Mouse (Mus musculus) heart, adult 2 months (tissue): ENCODE data around the gene Oxtr. TPM values are rescaled to one million over a fixed set of nuclear protein-coding genes. Genes with fewer than 3 reads are reported as not detected.

ENCODE experiments used
- DNase-seq, 2 experiments: peaks; one replicate each; pipeline ENCODE4 v3.0.0; 2021
- H3K27ac ChIP-seq: fragments of 200-600 bp; 2 replicates; pipeline ENCODE4 v1.8.1; 2022
- H3K27me3 ChIP-seq: fragments of 200-500 bp; 2 replicates; pipeline ENCODE4 v1.6.1; 2012; ENCODE audit warnings: mild to moderate bottlenecking, low read length, inconsistent platforms, mixed read lengths; ENCODE audit not compliant: control insufficient read depth, insufficient read depth
- H3K36me3 ChIP-seq: fragments of 200-500 bp; 2 replicates; pipeline ENCODE4 v1.6.1; 2012; ENCODE audit warnings: low read length, inconsistent platforms; ENCODE audit not compliant: control insufficient read depth, insufficient read depth
- H3K4me1 ChIP-seq: fragments of 200-500 bp; 2 replicates; pipeline ENCODE4 v1.6.1; 2011; ENCODE audit warnings: low read length; ENCODE audit not compliant: control insufficient read depth, insufficient read depth
- H3K4me3 ChIP-seq: fragments of 200-600 bp; 2 replicates; pipeline ENCODE4 v1.8.1; 2022
- H3K79me2 ChIP-seq: fragments of 200-500 bp; replicated peaks from 2 replicates; pipeline ENCODE4 v1.6.1; 2012; ENCODE audit warnings: mild to moderate bottlenecking, inconsistent platforms, low read length, moderate library complexity, mixed read lengths; ENCODE audit not compliant: control insufficient read depth, insufficient read depth
- H3K9ac ChIP-seq: fragments of 200-500 bp; 2 replicates; pipeline ENCODE4 v1.6.1; 2012; ENCODE audit warnings: low read depth, mild to moderate bottlenecking, control low read depth, inconsistent platforms, low read length, mixed read lengths
- CTCF ChIP-seq: fragments of 200-600 bp; IDR thresholded peaks from 2 replicates; pipeline ENCODE4 v1.8.1; 2022; ENCODE audit warnings: antibody characterized with exemption, mild to moderate bottlenecking, moderate library complexity
- EP300 ChIP-seq: fragments of 200-500 bp; IDR thresholded peaks from 2 replicates; pipeline ENCODE4 v1.6.1; 2011; ENCODE audit warnings: low read depth, low read length, control low read depth; ENCODE audit not compliant: insufficient read depth
- POLR2A ChIP-seq: fragments of 200-500 bp; IDR thresholded peaks from 2 replicates; pipeline ENCODE4 v1.6.1; 2011; ENCODE audit warnings: mild to moderate bottlenecking, low read depth, low read length, control low read depth; ENCODE audit not compliant: insufficient read depth
- WGBS: fragments of 180-500 bp; shearing (Covaris S2); methylation state at CpG from one replicate; pipeline ENCODE4 v1.1.7; 2018; 5-methylcytosine and 5-hydroxymethylcytosine counted together
- intact Hi-C: fragments of 180-260 bp; cut with DNase I; formaldehyde crosslinking; loops from one replicate; pipeline ENCODE4 v1.15.1; 2025
- polyA plus RNA-seq: library from polyadenylated mRNA; depleted of rRNA; stranded (reverse); fragments of >200 nt; gene quantifications from 2 replicates; pipeline ENCODE4 v1.2.3, GENCODE M21; 2012
- total RNA-seq, 2 experiments: library from RNA; stranded (reverse); gene quantifications; 2 replicates each; pipeline ENCODE4 v1.2.3; 2021

Gene Oxtr
- total and polyA plus RNA-seq, 3 experiments: 0.10 to 0.21 (median 0.18) TPM

DNA sequence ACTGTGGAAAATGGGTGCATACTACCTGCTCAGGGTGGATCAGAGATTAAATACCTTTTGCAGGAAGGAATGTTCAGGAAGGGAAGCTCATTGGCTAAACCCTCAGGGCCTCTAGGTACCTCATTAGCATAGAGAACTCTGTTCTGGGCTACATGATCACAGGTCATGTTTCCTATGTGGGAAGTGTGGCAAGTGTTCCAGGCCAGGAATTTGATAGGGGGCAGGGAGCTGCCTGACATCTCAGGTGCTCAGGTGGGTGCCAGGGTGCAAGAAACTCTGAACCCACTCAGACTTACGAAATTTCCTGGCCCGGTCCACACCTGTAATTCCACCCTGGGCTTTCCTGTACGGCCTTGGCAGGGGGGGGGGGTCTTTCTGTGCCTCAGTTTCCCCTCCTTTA lies 9.0 kb upstream of the Oxtr start:
- intact Hi-C loops: loop anchor here (10.0 kb wide), 1 partner anchor 196 kb away; the partner anchor contains the start of gene Rad18
- no peaks in the 10 kb centered on the region for H3K27me3 ChIP-seq

DNA sequence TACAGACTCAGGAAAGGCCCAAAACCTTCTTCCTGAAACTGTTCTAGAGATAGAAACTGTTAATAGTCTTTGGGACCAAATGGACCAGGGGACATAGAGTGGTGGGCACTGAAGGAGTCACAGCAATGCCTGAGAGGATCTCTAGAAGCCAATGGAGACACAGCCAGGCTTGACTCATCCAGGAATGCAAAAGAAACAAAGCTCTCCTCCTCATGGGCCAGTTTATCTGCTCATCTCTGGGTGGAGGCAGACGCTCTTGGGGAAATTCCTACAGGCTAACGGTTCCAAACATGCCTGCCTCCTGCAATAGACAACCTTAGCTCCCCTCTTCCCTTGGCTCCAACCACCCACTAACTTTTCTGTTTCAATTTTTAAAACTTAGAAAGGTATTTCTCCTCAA lies 7.7 kb upstream of the Oxtr start:
- no peak overlapping the region for H3K9ac ChIP-seq
- no peaks in the 10 kb centered on the region for H3K36me3 ChIP-seq
- no peak for TF ChIP-seq POLR2A
- no peak for TF ChIP-seq EP300
- no peak for TF ChIP-seq CTCF
- 36% methylated on average over 2 of the region's 2 CpGs for WGBS
- DNase-seq: no peak
- no peak overlapping the region for H3K27ac ChIP-seq
- intact Hi-C loops: loop anchor here (10.0 kb wide), 1 partner anchor 197 kb away; the partner anchor contains the start of gene Rad18
- H3K79me2 ChIP-seq: no peaks in the 10 kb centered on the region
- H3K27me3 ChIP-seq: no peaks in the 10 kb centered on the region
- H3K4me1 ChIP-seq: no peaks in the 10 kb centered on the region
- no peak overlapping the region for H3K4me3 ChIP-seq

More for the DNA sequence above, 9.0 kb upstream of the Oxtr start:
- Histone ChIP-seq H3K4me3 (no peak overlapping the region), H3K9ac (no peak overlapping the region), H3K4me1 (no peaks in the 10 kb centered on the region), H3K79me2 (no peaks in the 10 kb centered on the region), H3K27ac (no peak overlapping the region), H3K36me3 (no peaks in the 10 kb centered on the region)
- WGBS: 90% methylated on average over 3 of the region's 3 CpGs
- no peak for DNase-seq
- TF ChIP-seq POLR2A (no peak), EP300 (no peak), CTCF (no peak)

DNA sequence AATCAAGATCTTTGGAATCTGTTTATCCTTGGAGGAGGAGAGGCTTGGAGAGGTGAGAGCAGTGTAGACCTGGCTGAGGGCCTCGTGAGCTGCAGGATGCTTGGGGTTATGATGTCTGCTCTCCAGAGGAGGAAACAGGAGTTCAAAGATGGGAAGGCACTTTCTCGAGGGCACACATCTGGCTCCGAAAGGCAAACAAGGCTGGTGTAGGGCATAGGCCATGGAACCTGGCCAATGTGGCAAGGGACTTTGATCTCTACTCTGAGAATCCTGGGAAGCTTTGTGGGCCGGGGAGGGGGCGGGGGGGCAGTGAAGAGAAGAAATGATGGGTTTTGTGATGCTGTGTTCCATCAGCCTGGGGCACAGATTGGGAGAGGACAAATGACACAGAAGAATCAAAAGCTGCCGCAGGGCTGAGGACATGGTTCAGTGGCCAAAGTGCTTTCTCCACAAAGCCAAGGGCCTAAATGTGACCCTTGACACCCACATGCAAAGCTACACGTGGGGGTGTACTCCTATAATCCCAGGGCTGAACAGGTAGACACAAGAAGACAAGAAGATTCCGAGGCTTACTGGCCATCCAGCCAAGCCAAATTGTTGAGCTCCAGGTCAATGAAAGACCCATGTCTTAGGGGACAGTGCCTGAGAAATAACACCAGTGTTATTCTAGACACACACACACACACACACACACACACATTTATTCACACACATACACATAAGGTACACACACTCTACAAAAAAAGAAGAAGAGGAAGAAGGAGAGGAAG lies 6.7 kb upstream of the Oxtr start:
- no peaks in the 10 kb centered on the region for H3K27me3 ChIP-seq
- no peaks in the 10 kb centered on the region for H3K79me2 ChIP-seq
- no peaks in the 10 kb centered on the region for H3K36me3 ChIP-seq
- no peaks in the 10 kb centered on the region for H3K4me1 ChIP-seq
- 82% methylated on average over 8 of the region's 8 CpGs for WGBS
- TF ChIP-seq EP300 (no peak), POLR2A (no peak), CTCF (no peak)
- DNase-seq: no peak
- H3K9ac ChIP-seq: no peak overlapping the region
- H3K27ac ChIP-seq: no peak overlapping the region
- intact Hi-C loops: loop anchor here (10.0 kb wide), 1 partner anchor 198 kb away; the partner anchor contains the start of gene Rad18
- no peak overlapping the region for H3K4me3 ChIP-seq

DNA sequence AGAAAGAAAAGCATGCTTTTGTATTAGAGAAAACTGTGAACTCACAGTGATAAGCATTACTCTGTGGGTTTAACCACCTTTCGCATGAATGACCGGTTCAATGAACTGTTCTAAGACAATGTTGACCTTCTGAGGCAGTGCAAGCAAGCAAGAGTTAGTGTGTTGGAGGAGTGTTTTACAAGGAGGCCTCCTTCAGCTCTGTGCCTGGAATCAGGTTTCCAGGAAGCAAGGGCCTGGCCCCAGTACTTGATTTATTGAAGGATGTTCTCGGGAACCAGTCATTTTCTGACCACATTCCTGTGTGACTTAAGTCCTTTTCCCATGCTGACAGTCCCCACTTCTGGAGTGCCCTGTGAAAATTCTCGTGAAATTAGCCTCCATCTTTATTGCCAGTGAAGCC lies 5.5 kb upstream of the Oxtr start:
- no peak for DNase-seq
- TF ChIP-seq EP300: no peak
- no peak for TF ChIP-seq POLR2A
- TF ChIP-seq CTCF: no peak
- no peaks in the 10 kb centered on the region for H3K79me2 ChIP-seq
- intact Hi-C loops: loop anchor here (10.0 kb wide), 1 partner anchor 200 kb away; the partner anchor contains the start of gene Rad18
- 0 out of 2 replicates have a peak, but pooled peaks cover 1% of the 10 kb centered on the region for H3K4me1 ChIP-seq
- H3K9ac ChIP-seq: no peak overlapping the region
- H3K27me3 ChIP-seq: no peaks in the 10 kb centered on the region
- WGBS: 69% methylated on average over 4 of the region's 4 CpGs
- no peak overlapping the region for H3K27ac ChIP-seq
- no peak overlapping the region for H3K4me3 ChIP-seq
- H3K36me3 ChIP-seq: no peaks in the 10 kb centered on the region

DNA sequence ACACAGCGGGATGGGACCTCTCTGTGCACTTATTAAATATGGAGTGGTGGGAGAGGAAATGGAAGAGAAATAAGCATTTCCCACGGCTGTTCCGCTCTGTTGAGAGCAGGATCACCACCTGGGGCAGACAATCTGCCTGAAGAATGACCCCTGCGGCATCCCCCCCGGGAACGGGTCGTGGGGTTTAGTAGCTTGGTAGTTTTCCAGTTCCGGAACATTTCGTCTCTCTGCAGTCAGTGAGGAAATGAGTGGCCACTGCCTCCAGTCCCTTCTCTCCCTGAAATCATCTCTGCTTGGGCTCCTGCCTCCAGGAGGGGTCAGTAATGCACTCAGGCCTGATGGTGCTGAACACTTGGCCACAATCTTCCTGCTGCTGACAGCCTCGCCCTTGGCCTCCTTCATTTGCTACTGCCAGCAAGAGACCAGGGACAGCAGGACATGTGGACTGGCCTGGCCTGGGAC lies 4.9 kb upstream of the Oxtr start:
- Histone ChIP-seq H3K36me3 (no peaks in the 10 kb centered on the region), H3K9ac (no peak overlapping the region), H3K4me3 (no peak overlapping the region), H3K27ac (no peak overlapping the region), H3K4me1 (0 out of 2 replicates have a peak, but pooled peaks cover 1% of the 10 kb centered on the region), H3K27me3 (peaks cover 1% of the 10 kb centered on the region), H3K79me2 (no peaks in the 10 kb centered on the region)
- peak; percentile 29 to 31 for DNase-seq
- TF ChIP-seq POLR2A (no peak), EP300 (0 out of 2 replicates have a peak, but pooled peaks have one; percentile 10), CTCF (peak; percentile 54)
- intact Hi-C loops: loop anchor here (5.0 to 10.0 kb wide), 2 partner anchors 200 to 508 kb away; partner anchors contain the start of gene Rad18
- 35% methylated on average over 10 of the region's 10 CpGs for WGBS

DNA sequence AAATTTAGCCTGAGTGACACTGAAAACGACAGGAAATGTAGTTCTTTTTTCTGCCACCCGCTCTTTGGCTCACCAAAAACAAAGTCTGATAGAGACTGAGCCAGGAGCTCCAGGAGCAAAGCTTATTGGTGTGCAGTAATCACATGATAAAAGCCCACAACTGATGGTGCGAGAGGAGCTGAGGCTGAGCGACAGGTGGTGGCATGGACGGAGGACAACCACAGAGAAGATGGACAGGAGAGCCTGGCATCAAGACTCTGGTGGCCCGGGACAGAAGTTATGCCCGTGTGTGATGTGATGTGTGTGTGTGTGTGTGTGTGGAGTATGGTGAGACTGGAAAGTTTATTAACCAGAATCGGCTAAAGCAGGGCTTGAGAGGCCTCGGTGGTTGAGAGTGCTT lies 3.6 kb upstream of the Oxtr start:
- intact Hi-C loops: loop anchor here (5.0 to 10.0 kb wide), 2 partner anchors 201 to 509 kb away; partner anchors contain the start of gene Rad18
- Histone ChIP-seq H3K4me1 (0 out of 2 replicates have a peak, but pooled peaks cover 1% of the 10 kb centered on the region), H3K36me3 (no peaks in the 10 kb centered on the region), H3K27me3 (peaks cover 10% of the 10 kb centered on the region), H3K4me3 (no peak overlapping the region), H3K9ac (no peak overlapping the region), H3K27ac (no peak overlapping the region), H3K79me2 (no peaks in the 10 kb centered on the region)
- 86% methylated on average over 9 of the region's 9 CpGs for WGBS
- DNase-seq: no peak
- no peak for TF ChIP-seq EP300
- TF ChIP-seq CTCF: no peak
- no peak for TF ChIP-seq POLR2A
